Mouse (Mus musculus): Measurements from ENCODE around the gene Gstt3.
A peak's percentile ranks its signal among the peaks of the same experiment; 100 is the strongest.

Gstt3 gene

GRCm38 (mm10) chr10:75780769-75781578, at the start of gene Gstt3, which contains the start of gene Gm20441:
Gene Gstt3 (minus strand): TSS chr10:75781414.
Gene Gm20441 (minus strand): TSS chr10:75780954.
- DNase-seq: peak; percentile 72 to 82

- no peak for DNase-seq
Measured at GRCm38 (mm10) chr10:75830275-75830670, 49.1 kb upstream of the Gstt3 start.

- no peak for DNase-seq
Measured at GRCm38 (mm10) chr10:75829529-75830274, 48.5 kb upstream of the Gstt3 start.

DNA sequence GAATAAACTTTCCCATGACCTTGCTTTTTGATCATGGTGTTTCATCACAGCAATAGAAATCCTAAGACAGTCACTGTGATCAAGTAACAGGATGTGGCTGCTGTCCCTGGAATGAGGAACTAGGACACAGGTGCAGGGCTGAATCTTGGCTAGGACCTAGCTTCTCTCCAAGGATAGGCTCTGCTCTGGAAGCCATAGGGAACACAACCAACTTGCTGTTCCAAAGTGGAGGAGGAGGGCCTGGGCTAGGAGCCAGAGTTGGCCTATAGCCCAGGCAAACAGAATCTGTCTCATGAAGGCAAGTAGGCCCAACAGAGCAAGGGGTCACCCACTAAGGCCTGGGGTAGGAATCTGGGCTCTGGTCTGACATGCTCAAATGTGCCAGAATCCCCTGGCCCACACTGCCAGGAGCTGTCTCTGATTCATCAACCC, 47.3 kb upstream of the Gstt3 start:
- peak in 1 of 2 experiments; percentile 27 for DNase-seq

- DNase-seq: peak; percentile 48 to 61
Measured at GRCm38 (mm10) chr10:75827668-75828360, 46.6 kb upstream of the Gstt3 start.

GRCm38 (mm10) chr10:75824530-75824929, 43.3 kb upstream of the Gstt3 start:
- DNase-seq: no peak

DNA sequence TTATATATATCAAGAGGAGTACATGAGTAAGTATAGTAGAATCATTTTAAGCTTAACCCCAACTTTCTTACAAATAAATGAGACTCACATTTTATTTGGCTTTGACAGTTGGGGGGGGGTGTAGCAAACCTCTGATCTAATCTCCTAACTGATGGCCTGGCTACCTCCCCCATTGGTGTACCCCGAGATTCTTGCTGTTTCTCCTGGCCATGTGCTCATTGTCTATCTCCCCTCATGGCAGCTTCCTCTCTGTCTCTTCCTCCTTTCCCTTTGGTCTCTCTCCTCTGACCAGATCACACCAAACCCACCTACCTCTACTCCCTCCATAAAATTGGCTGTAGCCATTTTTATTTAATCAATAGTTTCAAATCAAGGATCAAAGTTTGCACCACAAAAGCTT, 42.6 kb upstream of the Gstt3 start:
- DNase-seq: no peak

GRCm38 (mm10) chr10:75822443-75822842, 41.2 kb upstream of the Gstt3 start, which contains the start of gene Gstt4:
Gene Gstt4 (minus strand): TSS chr10:75822543.
- DNase-seq: no peak

- no peak for DNase-seq
Measured at GRCm38 (mm10) chr10:75819882-75820281, 38.7 kb upstream of the Gstt3 start.

DNA sequence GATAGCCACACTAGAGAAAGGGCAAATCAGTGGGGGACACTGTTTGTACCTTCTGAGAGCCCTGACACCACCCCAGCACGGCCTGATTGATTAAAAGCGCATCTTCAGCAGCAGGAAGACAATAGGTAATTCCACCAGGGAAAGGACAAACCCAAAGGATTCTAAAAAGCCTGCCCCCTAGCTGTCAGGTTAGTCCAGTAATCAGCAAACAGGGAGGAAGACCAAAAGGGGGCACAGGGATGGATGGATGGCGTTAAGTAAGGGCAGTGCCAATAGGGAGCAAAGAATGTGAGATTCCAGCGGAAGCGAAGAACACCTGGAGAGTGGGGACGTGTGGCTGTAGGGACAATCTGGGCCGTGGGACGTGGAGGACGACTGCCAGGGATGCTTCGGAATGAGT, 37.4 kb upstream of the Gstt3 start:
- DNase-seq: no peak

- no peak for DNase-seq
Measured at GRCm38 (mm10) chr10:75804217-75804616, 23.0 kb upstream of the Gstt3 start.

DNA sequence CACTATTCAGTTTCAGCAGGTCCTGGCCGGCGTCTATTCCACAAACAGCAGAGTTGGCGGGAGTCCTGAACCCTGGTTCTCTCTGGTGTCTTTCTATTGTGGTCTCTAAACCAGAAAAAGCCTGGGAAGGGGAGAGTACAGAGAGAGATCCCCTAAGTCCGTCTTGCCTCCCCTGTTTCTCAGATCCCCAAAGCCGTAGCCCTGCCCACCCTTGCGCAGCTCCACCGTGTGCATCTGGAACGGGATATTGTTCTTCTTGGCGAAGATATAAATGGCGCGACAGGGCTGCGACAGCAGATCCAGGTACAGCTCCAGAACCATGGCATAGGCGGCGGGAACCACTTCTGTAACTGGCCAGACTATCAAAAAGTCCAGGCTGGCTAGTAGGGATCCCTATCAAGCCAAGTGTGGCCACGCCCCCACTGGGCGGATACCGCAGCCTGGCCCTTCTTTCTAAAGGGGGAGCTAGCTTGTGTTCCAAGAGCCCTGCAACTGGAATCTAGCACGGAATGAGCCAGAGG, 17.0 kb upstream of the Gstt3 start, which contains the start of gene Gstt1:
Gene Gstt1 (minus strand): TSS at position 409 of the 521 bp plus-strand sequence.
- DNase-seq: peak; percentile 72 to 77

DNA sequence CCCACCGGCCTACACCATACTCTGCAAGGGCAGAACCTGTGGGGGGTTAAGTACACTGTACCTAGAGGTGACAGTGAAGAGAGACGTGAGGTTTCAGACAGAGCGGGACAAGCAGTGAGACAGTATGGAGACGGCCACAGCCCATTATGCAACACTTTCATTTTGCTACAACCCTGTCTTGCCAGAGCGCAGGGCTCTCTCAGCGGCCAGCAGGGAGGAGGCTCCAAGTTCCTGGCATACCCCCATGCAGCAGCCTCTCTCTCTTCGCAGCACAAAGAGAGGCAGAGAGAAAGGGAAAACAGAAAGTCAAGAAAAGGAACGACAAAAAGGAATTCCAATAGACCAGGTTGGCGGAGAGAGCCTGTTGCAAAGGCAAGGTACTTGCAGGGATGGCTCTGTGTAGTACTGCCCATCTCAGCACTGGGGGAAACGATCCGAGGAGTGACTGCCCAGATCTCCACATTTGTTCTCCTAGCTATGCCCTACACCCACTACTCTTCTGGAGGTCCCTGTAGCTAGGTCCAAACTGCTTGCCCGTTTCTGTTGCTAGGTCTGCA, 16.5 kb upstream of the Gstt3 start:
- peak; percentile 42 to 65 for DNase-seq

DNA sequence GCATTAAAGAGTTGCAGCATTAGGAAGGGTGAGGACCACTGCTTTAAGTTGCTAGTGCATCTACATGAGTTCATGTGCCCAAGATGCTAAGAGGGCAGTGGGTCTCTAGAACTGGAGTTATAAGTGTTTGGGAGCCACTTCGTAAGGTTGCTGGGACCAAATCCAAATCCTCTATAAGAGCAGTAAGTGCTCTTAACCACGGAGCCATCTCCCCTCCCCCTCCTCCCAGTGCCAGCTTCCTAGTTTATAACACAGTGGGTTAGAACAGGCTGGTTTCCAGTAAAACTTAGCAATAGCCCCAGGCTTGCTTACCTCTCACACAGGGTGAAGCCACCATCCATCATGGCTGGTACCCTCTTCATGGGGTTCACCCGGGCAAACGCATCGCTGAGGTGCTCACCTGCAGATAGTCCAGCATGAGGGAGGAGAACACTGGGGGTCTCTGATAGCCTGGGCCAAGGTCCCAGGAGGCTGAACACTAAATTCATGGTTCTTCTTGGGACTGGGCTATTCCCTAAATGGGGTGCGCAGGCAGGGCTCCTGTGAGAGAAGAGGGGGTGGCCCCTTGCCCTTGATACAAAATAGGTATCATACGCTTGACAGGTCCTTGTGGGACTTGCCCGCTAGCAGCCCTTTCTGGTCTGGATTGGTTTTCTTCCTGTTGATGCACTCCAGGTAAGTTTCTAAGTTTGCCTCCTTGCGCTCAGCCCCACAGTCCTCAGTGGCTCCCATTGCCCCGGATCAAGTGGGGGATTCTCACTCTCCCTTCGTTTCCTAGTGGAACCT, 15.7 kb upstream of the Gstt3 start:
- peak in 1 of 2 experiments; percentile 16 for DNase-seq

DNA sequence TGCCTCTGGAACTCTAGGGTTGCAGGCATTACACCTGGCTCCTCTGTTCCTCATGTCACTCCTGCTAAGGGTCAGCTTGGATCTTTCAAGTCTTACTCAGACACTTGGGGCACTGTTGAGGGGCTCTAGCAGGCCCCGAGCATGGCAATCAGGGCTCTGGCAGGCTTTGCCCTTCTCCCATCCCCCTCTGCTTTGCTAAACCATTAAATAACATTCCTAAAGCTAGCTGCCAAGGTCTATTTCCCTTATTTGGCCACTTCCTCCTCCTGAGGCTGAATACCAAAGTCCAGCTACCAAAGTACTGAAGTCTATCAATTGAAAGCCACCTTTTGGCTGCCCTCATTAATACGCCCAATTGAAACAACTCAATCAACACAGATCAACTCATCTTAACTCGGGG, 13.7 kb upstream of the Gstt3 start:
- peak; percentile 43 to 69 for DNase-seq

GRCm38 (mm10) chr10:75790773-75791172, 9.6 kb upstream of the Gstt3 start:
- peak in 1 of 2 experiments; percentile 20 for DNase-seq

GRCm38 (mm10) chr10:75789841-75790240, 8.6 kb upstream of the Gstt3 start:
- DNase-seq: peak in 1 of 2 experiments; percentile 43

GRCm38 (mm10) chr10:75789081-75789735, 8.0 kb upstream of the Gstt3 start:
- no peak for DNase-seq

GRCm38 (mm10) chr10:75788277-75788676, 7.1 kb upstream of the Gstt3 start:
- no peak for DNase-seq

GRCm38 (mm10) chr10:75785442-75785841, 4.2 kb upstream of the Gstt3 start:
- DNase-seq: no peak

Data from kidney, postnatal 4 days (tissue).